Mouse (Mus musculus): Measurements from ENCODE around the gene Chpf. TPM values are rescaled to one million over a fixed set of nuclear protein-coding genes. Genes with fewer than 3 reads are reported as not detected.

Chpf gene
- polyA plus RNA-seq, 1 experiment, result 92.6 TPM

- Histone ChIP-seq H3K4me3 (replicated peaks; ENCODE audit: insufficient read depth, low read depth, low read length) (peak overlapping the region; percentile 69), H3K27me3 (ENCODE audit: control insufficient read depth, insufficient read depth, low read length) (no peaks in the 10 kb centered on the region), H3K27ac (ENCODE audit: insufficient read depth, low read length) (no peak overlapping the region; the same call in 1 of the 2 replicates), H3K4me1 (ENCODE audit: control insufficient read depth, insufficient read depth, low read length) (peaks cover 12% of the 10 kb centered on the region)
- DNase-seq, result peak in 1 of 2 experiments; percentile 18
- TF ChIP-seq POLR2A (IDR thresholded peaks at IDR 0.05; ENCODE audit: borderline replicate concordance, insufficient read depth, low read length), result no peak
- no peak for TF ChIP-seq CTCF (IDR thresholded peaks at IDR 0.05; ENCODE audit: borderline replicate concordance, insufficient read depth, low read depth, low read length)
- WGBS, result 73% methylated on average over 9 of the region's 9 CpGs
Observed at GRCm38 (mm10) chr1:75504256-75505045, 25.3 kb upstream of the Chpf start.

- 75% methylated on average over 23 of the region's 23 CpGs for WGBS
- Histone ChIP-seq H3K27me3 (ENCODE audit: control insufficient read depth, insufficient read depth, low read length) (no peaks in the 10 kb centered on the region), H3K4me3 (replicated peaks; ENCODE audit: insufficient read depth, low read depth, low read length) (no peak overlapping the region), H3K27ac (ENCODE audit: insufficient read depth, low read length) (no peak overlapping the region), H3K4me1 (ENCODE audit: control insufficient read depth, insufficient read depth, low read length) (peaks cover 12% of the 10 kb centered on the region)
- peak in 1 of 2 experiments; percentile 21 for DNase-seq
- TF ChIP-seq CTCF (IDR thresholded peaks at IDR 0.05; ENCODE audit: borderline replicate concordance, insufficient read depth, low read depth, low read length) (no peak), POLR2A (IDR thresholded peaks at IDR 0.05; ENCODE audit: borderline replicate concordance, insufficient read depth, low read length) (no peak)
Observed at GRCm38 (mm10) chr1:75503651-75503980, 24.5 kb upstream of the Chpf start.

- Histone ChIP-seq H3K27me3 (ENCODE audit: control insufficient read depth, insufficient read depth, low read length) (no peaks in the 10 kb centered on the region), H3K27ac (ENCODE audit: insufficient read depth, low read length) (no peak overlapping the region), H3K4me3 (replicated peaks; ENCODE audit: insufficient read depth, low read depth, low read length) (no peak overlapping the region), H3K4me1 (ENCODE audit: control insufficient read depth, insufficient read depth, low read length) (peaks cover 12% of the 10 kb centered on the region)
- peak in 1 of 2 experiments; percentile 10 for DNase-seq
- TF ChIP-seq POLR2A (IDR thresholded peaks at IDR 0.05; ENCODE audit: borderline replicate concordance, insufficient read depth, low read length) (no peak), CTCF (IDR thresholded peaks at IDR 0.05; ENCODE audit: borderline replicate concordance, insufficient read depth, low read depth, low read length) (no peak)
- WGBS, result 86% methylated on average over 25 of the region's 25 CpGs
Observed at GRCm38 (mm10) chr1:75502945-75503650, 24.0 kb upstream of the Chpf start.

- H3K4me1 ChIP-seq (ENCODE audit: control insufficient read depth, insufficient read depth, low read length), result peaks cover 9% of the 10 kb centered on the region
- 95% methylated on average over 9 of the region's 9 CpGs for WGBS
- no peaks in the 10 kb centered on the region for H3K27me3 ChIP-seq (ENCODE audit: control insufficient read depth, insufficient read depth, low read length)
- no peak overlapping the region for H3K4me3 ChIP-seq (replicated peaks; ENCODE audit: insufficient read depth, low read depth, low read length)
- H3K27ac ChIP-seq (ENCODE audit: insufficient read depth, low read length), result no peak overlapping the region
- no peak for TF ChIP-seq CTCF (IDR thresholded peaks at IDR 0.05; ENCODE audit: borderline replicate concordance, insufficient read depth, low read depth, low read length)
- no peak for TF ChIP-seq POLR2A (IDR thresholded peaks at IDR 0.05; ENCODE audit: borderline replicate concordance, insufficient read depth, low read length)
- DNase-seq, result peak in 1 of 2 experiments; percentile 9
Observed at GRCm38 (mm10) chr1:75501905-75502304, 22.8 kb upstream of the Chpf start.

GRCm38 (mm10) chr1:75499441-75499840, 20.3 kb upstream of the Chpf start:
- H3K4me3 ChIP-seq (replicated peaks; ENCODE audit: insufficient read depth, low read depth, low read length), result no peak overlapping the region
- 82% methylated on average over 7 of the region's 7 CpGs for WGBS
- H3K27ac ChIP-seq (ENCODE audit: insufficient read depth, low read length), result no peak overlapping the region
- no peaks in the 10 kb centered on the region for H3K27me3 ChIP-seq (ENCODE audit: control insufficient read depth, insufficient read depth, low read length)
- TF ChIP-seq CTCF (IDR thresholded peaks at IDR 0.05; ENCODE audit: borderline replicate concordance, insufficient read depth, low read depth, low read length) (0 out of 2 replicates have a peak, but pooled peaks have one; percentile 7), POLR2A (IDR thresholded peaks at IDR 0.05; ENCODE audit: borderline replicate concordance, insufficient read depth, low read length) (no peak)
- peaks cover 3% of the 10 kb centered on the region; the same call in 1 of the 2 replicates for H3K4me1 ChIP-seq (ENCODE audit: control insufficient read depth, insufficient read depth, low read length)
- no peak for DNase-seq

- H3K4me1 ChIP-seq (ENCODE audit: control insufficient read depth, insufficient read depth, low read length), result no peaks in the 10 kb centered on the region
- H3K27ac ChIP-seq (ENCODE audit: insufficient read depth, low read length), result no peak overlapping the region
- no peak for DNase-seq
- H3K27me3 ChIP-seq (ENCODE audit: control insufficient read depth, insufficient read depth, low read length), result no peaks in the 10 kb centered on the region
- H3K4me3 ChIP-seq (replicated peaks; ENCODE audit: insufficient read depth, low read depth, low read length), result no peak overlapping the region
- 85% methylated on average over 4 of the region's 4 CpGs for WGBS
- no peak for TF ChIP-seq POLR2A (IDR thresholded peaks at IDR 0.05; ENCODE audit: borderline replicate concordance, insufficient read depth, low read length)
- TF ChIP-seq CTCF (IDR thresholded peaks at IDR 0.05; ENCODE audit: borderline replicate concordance, insufficient read depth, low read depth, low read length), result no peak
Observed at GRCm38 (mm10) chr1:75498897-75499296, 19.8 kb upstream of the Chpf start.

- TF ChIP-seq CTCF (IDR thresholded peaks at IDR 0.05; ENCODE audit: borderline replicate concordance, insufficient read depth, low read depth, low read length), result peak; percentile 79
- no peak for TF ChIP-seq POLR2A (IDR thresholded peaks at IDR 0.05; ENCODE audit: borderline replicate concordance, insufficient read depth, low read length)
- WGBS, result 42% methylated on average over 12 of the region's 12 CpGs
- H3K27ac ChIP-seq (ENCODE audit: insufficient read depth, low read length), result no peak overlapping the region
- H3K4me1 ChIP-seq (ENCODE audit: control insufficient read depth, insufficient read depth, low read length), result no peaks in the 10 kb centered on the region
- H3K27me3 ChIP-seq (ENCODE audit: control insufficient read depth, insufficient read depth, low read length), result no peaks in the 10 kb centered on the region
- H3K4me3 ChIP-seq (replicated peaks; ENCODE audit: insufficient read depth, low read depth, low read length), result no peak overlapping the region
- DNase-seq, result peak in 1 of 2 experiments; percentile 58
Observed at GRCm38 (mm10) chr1:75494878-75495548, 15.9 kb upstream of the Chpf start.
